Mouse (Mus musculus): ENCODE results near the gene Smurf1.

The Smurf1 gene

DNA sequence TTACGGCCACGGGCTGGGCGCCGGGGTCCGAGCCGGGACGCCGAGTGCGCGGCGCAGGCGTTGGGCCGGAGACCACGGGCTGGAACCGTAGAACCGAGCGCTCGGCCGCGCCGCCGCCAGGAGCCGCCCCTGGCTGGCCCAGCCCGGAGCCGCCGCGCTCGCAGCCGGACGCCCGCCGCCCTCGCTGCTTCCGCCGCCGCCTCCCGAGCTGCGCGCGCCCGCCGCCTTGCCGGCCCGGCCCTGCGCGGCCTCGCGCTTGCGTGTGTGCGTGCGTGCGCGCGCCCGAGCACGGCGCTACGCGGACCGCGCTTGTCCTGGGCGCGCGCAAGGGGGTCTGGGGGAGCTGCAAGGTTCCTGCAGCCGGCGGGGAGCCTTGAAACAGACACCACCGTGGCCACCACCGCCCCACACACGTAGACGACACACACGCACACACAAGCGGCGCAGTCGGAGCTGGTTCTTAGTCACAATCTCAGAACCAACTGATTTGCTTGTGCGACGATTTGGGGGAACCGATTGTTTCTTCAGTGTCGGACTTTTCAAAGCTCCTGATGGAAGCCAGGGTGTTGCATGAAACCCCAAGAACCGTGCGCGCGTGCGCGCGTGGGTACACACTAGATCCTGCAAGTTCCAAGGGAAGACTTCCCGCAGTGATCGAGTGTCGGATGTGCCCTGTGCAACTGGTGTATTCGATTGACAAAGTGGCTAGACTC is at the start of gene Smurf1:
Gene Smurf1, minus strand, starts transcription at position 209 of the 713 bp plus-strand sequence.
- no peak for TF ChIP-seq GATA4 (IDR thresholded peaks at IDR 0.05; ENCODE audit: insufficient replicate concordance, low read length)

GRCm38 (mm10) chr5:145014278-145014677 is 48.6 kb upstream of the Smurf1 start:
- no peak for TF ChIP-seq GATA4 (IDR thresholded peaks at IDR 0.05; ENCODE audit: insufficient replicate concordance, low read length)

DNA sequence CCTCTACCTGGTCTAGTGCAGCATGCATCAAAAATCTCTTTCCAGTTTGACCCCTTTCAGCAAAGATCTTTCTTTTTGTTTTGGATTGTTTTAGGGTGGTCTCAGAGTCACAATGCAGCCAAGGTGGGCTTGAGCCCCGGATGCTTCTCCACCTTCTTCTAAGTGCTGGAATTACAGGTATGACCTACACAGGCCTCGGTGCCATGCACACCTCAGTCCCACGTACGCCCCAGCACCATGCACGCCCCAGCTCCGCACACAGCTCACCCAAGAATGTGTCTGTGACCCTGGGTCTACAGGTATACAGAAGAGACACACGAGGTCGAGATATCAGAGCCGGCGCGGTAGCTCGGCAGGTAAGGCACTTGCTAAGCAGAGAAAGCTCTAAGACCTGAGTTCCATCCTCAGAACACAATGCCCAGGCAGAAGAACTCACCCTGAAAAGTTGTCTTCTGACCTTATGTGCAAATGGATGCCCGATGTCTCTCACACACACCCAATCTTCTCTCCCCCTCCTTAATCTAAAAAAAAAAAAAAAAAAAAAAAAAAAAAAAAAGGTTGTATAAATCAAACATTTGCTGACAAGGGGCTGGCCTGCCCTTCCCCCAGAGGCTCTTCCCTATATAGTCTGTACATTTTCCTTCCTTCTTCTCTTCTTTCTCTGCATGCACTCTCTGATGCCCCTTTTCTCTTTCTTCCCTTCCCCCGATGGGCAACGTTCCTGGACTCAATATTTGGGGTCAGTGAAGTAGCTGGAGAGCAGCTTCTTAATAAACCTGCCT is 43.4 kb upstream of the Smurf1 start:
- no peak for TF ChIP-seq GATA4 (IDR thresholded peaks at IDR 0.05; ENCODE audit: insufficient replicate concordance, low read length)

DNA sequence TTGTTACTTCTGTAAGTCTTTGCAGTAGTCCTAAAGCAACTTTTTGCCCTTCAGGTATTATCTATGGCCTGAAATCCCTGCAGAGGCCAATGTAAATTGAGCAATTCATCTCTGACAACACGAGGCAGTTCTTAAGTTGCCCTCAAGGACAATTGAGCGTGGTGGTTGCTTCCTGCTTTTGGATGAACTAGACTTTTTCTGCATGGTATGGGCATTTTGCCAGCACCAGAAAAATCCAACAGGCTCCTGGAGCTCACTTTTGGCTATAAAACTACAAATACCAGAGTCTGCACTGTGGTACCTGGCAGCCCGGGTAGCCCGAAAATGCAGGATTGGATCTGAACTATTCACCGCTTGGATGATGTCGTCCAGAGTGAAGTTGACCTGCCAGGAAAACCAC is 39.9 kb upstream of the Smurf1 start:
- TF ChIP-seq GATA4 (IDR thresholded peaks at IDR 0.05; ENCODE audit: insufficient replicate concordance, low read length), result no peak

DNA sequence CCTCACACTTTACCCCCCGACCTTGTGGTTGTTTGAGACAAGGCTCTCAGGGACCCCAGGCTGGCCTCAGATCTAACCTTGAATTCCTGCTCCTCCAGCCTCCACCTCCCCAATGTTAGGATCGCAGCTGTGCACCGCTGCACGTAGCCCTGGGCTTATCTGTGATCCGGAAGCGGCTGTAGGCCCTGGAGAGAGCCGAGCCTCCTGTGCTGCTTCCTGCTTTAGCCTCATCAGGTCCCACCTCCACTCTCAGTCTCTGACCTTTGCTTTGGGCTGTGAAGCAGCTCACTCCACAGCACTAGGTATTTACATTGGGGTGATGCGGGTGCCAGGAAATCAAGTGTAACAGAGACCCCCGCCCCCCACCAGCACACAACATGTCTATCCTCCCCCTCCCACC is 38.8 kb upstream of the Smurf1 start:
- TF ChIP-seq GATA4 (IDR thresholded peaks at IDR 0.05; ENCODE audit: insufficient replicate concordance, low read length), result no peak

- no peak for TF ChIP-seq GATA4 (IDR thresholded peaks at IDR 0.05; ENCODE audit: insufficient replicate concordance, low read length)
Observed at GRCm38 (mm10) chr5:145003362-145003761, 37.7 kb upstream of the Smurf1 start.

- no peak for TF ChIP-seq GATA4 (IDR thresholded peaks at IDR 0.05; ENCODE audit: insufficient replicate concordance, low read length)
Observed at GRCm38 (mm10) chr5:144998491-144998890, 32.8 kb upstream of the Smurf1 start.

- TF ChIP-seq GATA4 (IDR thresholded peaks at IDR 0.05; ENCODE audit: insufficient replicate concordance, low read length), result no peak
Observed at GRCm38 (mm10) chr5:144990481-144990880, 24.8 kb upstream of the Smurf1 start.

GRCm38 (mm10) chr5:144990051-144990450 is 24.4 kb upstream of the Smurf1 start:
- no peak for TF ChIP-seq GATA4 (IDR thresholded peaks at IDR 0.05; ENCODE audit: insufficient replicate concordance, low read length)

DNA sequence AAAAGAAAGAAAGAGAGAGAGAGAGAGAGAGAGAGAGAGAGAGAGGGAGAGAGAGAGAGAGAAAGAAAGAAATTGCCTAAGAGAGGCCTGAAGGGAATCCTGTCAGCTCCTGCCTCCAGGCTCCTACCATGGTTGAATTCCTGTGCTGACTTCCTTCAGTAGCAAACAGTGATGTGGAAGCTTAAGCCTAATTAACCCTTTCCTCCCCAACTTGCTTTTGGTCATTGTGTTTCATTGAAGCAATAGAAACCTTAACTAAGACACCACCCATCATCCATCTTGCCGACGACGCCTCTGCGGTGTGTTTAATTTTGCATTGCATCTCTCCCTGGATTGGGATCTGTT is 23.4 kb upstream of the Smurf1 start:
- no peak for TF ChIP-seq GATA4 (IDR thresholded peaks at IDR 0.05; ENCODE audit: insufficient replicate concordance, low read length)

DNA sequence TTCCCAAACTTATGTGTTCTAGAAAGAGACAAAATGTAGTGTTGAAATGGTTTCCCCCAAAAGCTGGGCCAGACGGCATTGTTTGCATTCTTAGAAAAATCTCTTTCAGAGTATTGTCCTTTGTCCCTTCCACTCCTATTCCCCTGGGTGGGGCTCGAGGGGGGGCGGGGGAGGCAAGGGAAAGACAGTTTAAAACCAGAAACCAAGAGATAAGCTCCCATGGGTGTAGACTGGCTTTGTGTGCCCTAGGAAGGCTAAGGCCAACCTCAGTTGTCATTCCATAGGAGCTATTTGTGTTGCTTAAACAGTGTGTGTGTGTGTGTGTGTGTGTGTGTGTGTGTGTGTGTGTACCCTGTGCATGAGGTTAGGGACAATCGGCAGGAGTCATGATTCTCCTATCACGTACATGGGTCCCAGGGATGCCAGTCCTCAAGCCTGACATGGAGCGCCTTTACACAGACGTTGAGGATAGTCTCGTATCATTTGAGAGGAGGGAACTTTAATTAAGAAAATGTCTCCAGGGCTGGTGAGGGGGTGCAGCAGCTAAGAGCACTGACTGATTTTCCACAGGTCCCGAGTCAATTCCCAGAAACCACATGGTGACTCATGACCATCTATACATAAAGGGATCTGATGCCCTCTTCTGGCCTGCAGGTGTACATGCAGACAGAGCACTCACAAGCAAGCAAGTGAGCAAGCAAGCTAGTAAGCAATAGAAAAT is 22.9 kb upstream of the Smurf1 start:
- no peak for TF ChIP-seq GATA4 (IDR thresholded peaks at IDR 0.05; ENCODE audit: insufficient replicate concordance, low read length)

- no peak for TF ChIP-seq GATA4 (IDR thresholded peaks at IDR 0.05; ENCODE audit: insufficient replicate concordance, low read length)
Observed at GRCm38 (mm10) chr5:144987561-144987960, 21.9 kb upstream of the Smurf1 start.

- TF ChIP-seq GATA4 (IDR thresholded peaks at IDR 0.05; ENCODE audit: insufficient replicate concordance, low read length), result no peak
Observed at GRCm38 (mm10) chr5:144984839-144985238, 19.2 kb upstream of the Smurf1 start.

- no peak for TF ChIP-seq GATA4 (IDR thresholded peaks at IDR 0.05; ENCODE audit: insufficient replicate concordance, low read length)
Observed at GRCm38 (mm10) chr5:144983227-144983626, 17.6 kb upstream of the Smurf1 start.

- TF ChIP-seq GATA4 (IDR thresholded peaks at IDR 0.05; ENCODE audit: insufficient replicate concordance, low read length), result no peak
Observed at GRCm38 (mm10) chr5:144979110-144979509, 13.5 kb upstream of the Smurf1 start.

All from liver, adult (tissue).